ENCODE assay signal across 18 mouse cellular contexts in genomic region chr11:88949802-88950639, GRCm38 (mm10). TPM values are rescaled to one million over a fixed set of nuclear protein-coding genes. Genes with fewer than 3 reads are reported as not detected.
DNase-seq lines count a peak whose midpoint lies in the region; ATAC-seq lines count a peak whose summit lies in the region.
"Had no signal": no experiment of that assay in that cellular context is flagged by ENCODE, and none has a peak within 500 bp of the region (broad histone marks: within the 10 kb centered on the region; RNA-seq: fewer than 3 reads in every experiment).

No protein-coding gene starts in this region.

- no peak overlapping the region for H3K9ac ChIP-seq in neural tube, embryonic 15.5 days (replicated peaks)
- H3K9ac ChIP-seq: forebrain, embryonic 15.5 days; heart, embryonic 12.5 days had no signal

- no peaks in the 10 kb centered on the region for H3K9me3 ChIP-seq in neural tube, embryonic 15.5 days (replicated peaks)
- H3K9me3 ChIP-seq: forebrain, embryonic 15.5 days; heart, embryonic 12.5 days had no signal

- peaks cover 13% of the 10 kb centered on the region for H3K4me1 ChIP-seq in neural tube, embryonic 15.5 days

- WGBS in neural tube, embryonic 15.5 days, result 87% methylated on average over 8 of the region's 8 CpGs

- H3K27ac ChIP-seq in neural tube, embryonic 15.5 days (replicated peaks), result no peak overlapping the region
- H3K27ac ChIP-seq: forebrain, embryonic 15.5 days had no signal

- peak; percentile 12 for DNase-seq in lung, postnatal 25 days (ENCODE audit: low spot score)
- no peak for DNase-seq in lung, postnatal 4 days
- DNase-seq in ES-CJ7 (ENCODE audit: low read depth, low spot score), result peak; percentile 53
- DNase-seq in thymus, postnatal 4 days, result no peak
- DNase-seq in left cerebral cortex, postnatal 36 days (ENCODE audit: low spot score in 2 of 2), result no peak
- DNase-seq: cerebellum, adult 2 months; gastrocnemius, postnatal 25 days; heart, postnatal 4 days; kidney, postnatal 25 days; layer of hippocampus, postnatal 36 days; lung, adult 2 months had no signal

- no peak overlapping the region for H3K4me2 ChIP-seq in neural tube, embryonic 15.5 days
- H3K4me2 ChIP-seq: forebrain, embryonic 15.5 days; heart, embryonic 12.5 days had no signal

- intact Hi-C loops in left cerebral cortex, postnatal 36 days (cut with DNase I), result no loop called here

- peak; percentile 55 for ATAC-seq in common myeloid progenitor, adult 5-6 weeks (replicated peaks; ENCODE audit: low read depth, poor library complexity, severe bottlenecking)
- ATAC-seq in neutrophil, adult 5-6 weeks (ENCODE audit: extremely low read depth, insufficient number of reproducible peaks, low FRiP score, poor library complexity, severe bottlenecking), result peak; percentile 30
- ATAC-seq in neural tube, embryonic 15.5 days (ENCODE audit: low FRiP score), result no peak
- ATAC-seq: forebrain, embryonic 15.5 days; intestine, postnatal 0 days had no signal

- H3K36me3 ChIP-seq in neural tube, embryonic 15.5 days, result peaks cover 13% of the 10 kb centered on the region

- no peak overlapping the region for H3K4me3 ChIP-seq in neural tube, embryonic 15.5 days (replicated peaks)
- H3K4me3 ChIP-seq: forebrain, embryonic 15.5 days; heart, embryonic 12.5 days had no signal

- H3K27me3 ChIP-seq in neural tube, embryonic 15.5 days (replicated peaks), result no peaks in the 10 kb centered on the region
- H3K27me3 ChIP-seq: forebrain, embryonic 15.5 days; heart, embryonic 12.5 days had no signal

RNA-seq across cellular contexts. Expression of gene Scpep1, which starts 5.2 kb away (rescaled TPM):
- total RNA-seq in common myeloid progenitor, adult 5-6 weeks (2017), result 13.9 and 14.6 TPM in 2 replicates
- total RNA-seq in neutrophil, adult 5-6 weeks (2017), result 31.9 and 40.1 TPM in 2 replicates
- 29.6 and 35.0 TPM in 2 replicates for polyA plus RNA-seq in neural tube, embryonic 15.5 days (2015; fragmentation: Nextera tagmentation; extraction: Ambion mirVana)
- total RNA-seq in left cerebral cortex, postnatal 36 days (2021), result 10 to 100 TPM; 16.3 to 19.3 TPM

RNA-seq across cellular contexts. Expression of gene Elobl, which starts 16.7 kb away (rescaled TPM):
- not detected in 2 replicates for total RNA-seq in common myeloid progenitor, adult 5-6 weeks (2017)
- total RNA-seq in neutrophil, adult 5-6 weeks (2017), result not detected in 2 replicates
- not detected in 2 replicates for polyA plus RNA-seq in neural tube, embryonic 15.5 days (2015; fragmentation: Nextera tagmentation; extraction: Ambion mirVana)
- total RNA-seq in left cerebral cortex, postnatal 36 days (2021), result not detected
- total RNA-seq: gastrocnemius, postnatal 25 days; heart, postnatal 4 days; layer of hippocampus, postnatal 36 days had no signal
- polyA plus RNA-seq: cerebellum, adult 2 months; forebrain, embryonic 15.5 days; heart, embryonic 12.5 days; intestine, postnatal 0 days; limb, embryonic 11.5 days had no signal

RNA-seq across cellular contexts. Expression of gene Coil, which starts 20.0 kb away (rescaled TPM):
- 13.0 and 15.9 TPM in 2 replicates for total RNA-seq in common myeloid progenitor, adult 5-6 weeks (2017)
- total RNA-seq in neutrophil, adult 5-6 weeks (2017), result 6.5 and 7.8 TPM in 2 replicates
- 26.0 and 28.5 TPM in 2 replicates for polyA plus RNA-seq in neural tube, embryonic 15.5 days (2015; fragmentation: Nextera tagmentation; extraction: Ambion mirVana)
- 10 to 100 TPM; 20.6 to 21.1 TPM for total RNA-seq in left cerebral cortex, postnatal 36 days (2021)

RNA-seq across cellular contexts. Expression of gene Trim25, which starts 49.2 kb away (rescaled TPM):
- total RNA-seq in common myeloid progenitor, adult 5-6 weeks (2017), result 21.1 and 28.0 TPM in 2 replicates
- 97.7 and 107 TPM in 2 replicates for total RNA-seq in neutrophil, adult 5-6 weeks (2017)
- 5.5 and 13.7 TPM in 2 replicates for polyA plus RNA-seq in neural tube, embryonic 15.5 days (2015; fragmentation: Nextera tagmentation; extraction: Ambion mirVana)
- 1 to 10 TPM; 4.1 to 4.9 TPM for total RNA-seq in left cerebral cortex, postnatal 36 days (2021)

Comparison
In these comparisons a context has a peak if more than half of its experiments do, and no peak if none do; other contexts are left out.
1. DNase-seq: peak in lung, postnatal 25 days (single experiment) and ES-CJ7 (single experiment); none in lung, postnatal 4 days (0 of 2), thymus, postnatal 4 days (single experiment) and left cerebral cortex, postnatal 36 days (0 of 2).